Mouse (Mus musculus) lung, embryonic 15.5 days (tissue): ENCODE data around the gene Ctnna3. TPM values are rescaled to one million over a fixed set of nuclear protein-coding genes. Genes with fewer than 3 reads are reported as not detected.

ENCODE experiments used
- ATAC-seq: fragments of 200-750 bp; cut with Nextera tagmentation; 2 replicates; pipeline ENCODE4 v1.8.0; 2017; ENCODE audit warnings: moderate number of reproducible peaks, borderline replicate concordance; ENCODE audit not compliant: low FRiP score, low TSS enrichment; ENCODE audit errors: extremely low read depth
- H3K27ac ChIP-seq: fragments of 300-500 bp; sonication (generic); 2 replicates; pipeline ENCODE4 v1.5.1; 2015; ENCODE audit warnings: moderate library complexity, mild to moderate bottlenecking, inconsistent platforms
- H3K27me3 ChIP-seq: fragments of 300-500 bp; sonication (generic); 2 replicates; pipeline ENCODE4 v1.6.1; 2015; ENCODE audit warnings: inconsistent platforms
- H3K36me3 ChIP-seq: fragments of 300-500 bp; sonication (generic); 2 replicates; pipeline ENCODE4 v1.6.1; 2015; ENCODE audit warnings: inconsistent platforms
- H3K4me1 ChIP-seq: fragments of 300-500 bp; sonication (generic); 2 replicates; pipeline ENCODE4 v1.6.1; 2015; ENCODE audit warnings: inconsistent platforms
- H3K4me2 ChIP-seq: fragments of 300-500 bp; sonication (generic); 2 replicates; pipeline ENCODE4 v1.6.1; 2015; ENCODE audit warnings: inconsistent platforms, mild to moderate bottlenecking, moderate library complexity
- H3K4me3 ChIP-seq: fragments of 300-500 bp; sonication (generic); 2 replicates; pipeline ENCODE4 v1.5.1; 2015; ENCODE audit warnings: mild to moderate bottlenecking, inconsistent platforms
- H3K9ac ChIP-seq: fragments of 300-500 bp; sonication (generic); 2 replicates; pipeline ENCODE4 v1.6.1; 2015; ENCODE audit warnings: inconsistent platforms
- H3K9me3 ChIP-seq: fragments of 300-500 bp; sonication (generic); 2 replicates; pipeline ENCODE4 v1.6.1; 2016; ENCODE audit warnings: inconsistent platforms
- WGBS: fragments of 180-500 bp; shearing (Covaris S2); methylation state at CpG from one replicate; pipeline ENCODE4 v1.1.7; 2015; 5-methylcytosine and 5-hydroxymethylcytosine counted together
- polyA plus RNA-seq: library from polyadenylated mRNA; unstranded; fragments of >200 nt; fragmentation: Nextera tagmentation; extraction: Ambion mirVana; gene quantifications from 2 replicates; pipeline ENCODE4 v1.2.1, GENCODE M21; 2015

Gene Ctnna3
- polyA plus RNA-seq, 1 experiment from 2014 or later, result 1.2 TPM

GRCm38 (mm10) chr10:63652887-63653286 lies 223.0 kb downstream of the Ctnna3 start:
- 58% methylated on average over 9 of the region's 9 CpGs for WGBS
- no peaks in the 10 kb centered on the region for H3K36me3 ChIP-seq
- H3K4me2 ChIP-seq, result no peak overlapping the region
- no peaks in the 10 kb centered on the region for H3K9me3 ChIP-seq
- no peak overlapping the region for H3K4me3 ChIP-seq
- H3K4me1 ChIP-seq, result no peaks in the 10 kb centered on the region
- H3K27ac ChIP-seq, result peak overlapping the region; percentile 55; the same call in 1 of the 2 replicates
- ATAC-seq, result peak; percentile 46; the same call in 1 of the 2 replicates
- H3K9ac ChIP-seq, result no peak overlapping the region
- no peaks in the 10 kb centered on the region for H3K27me3 ChIP-seq

- no peak overlapping the region for H3K9ac ChIP-seq
- no peak for ATAC-seq
- H3K27me3 ChIP-seq, result no peaks in the 10 kb centered on the region
- no peak overlapping the region for H3K4me3 ChIP-seq
- H3K27ac ChIP-seq, result no peak overlapping the region
- 81% methylated on average over 3 of the region's 3 CpGs for WGBS
- H3K9me3 ChIP-seq, result no peaks in the 10 kb centered on the region
- H3K4me1 ChIP-seq, result no peaks in the 10 kb centered on the region
- no peaks in the 10 kb centered on the region for H3K36me3 ChIP-seq
- H3K4me2 ChIP-seq, result no peak overlapping the region
Observed at GRCm38 (mm10) chr10:63653571-63653970, 223.7 kb downstream of the Ctnna3 start.

- no peaks in the 10 kb centered on the region for H3K9me3 ChIP-seq
- H3K4me2 ChIP-seq, result no peak overlapping the region
- H3K9ac ChIP-seq, result no peak overlapping the region
- no peaks in the 10 kb centered on the region for H3K27me3 ChIP-seq
- no peaks in the 10 kb centered on the region for H3K36me3 ChIP-seq
- WGBS, result 84% methylated on average over 5 of the region's 5 CpGs
- no peak overlapping the region for H3K27ac ChIP-seq
- no peak for ATAC-seq
- no peaks in the 10 kb centered on the region for H3K4me1 ChIP-seq
- H3K4me3 ChIP-seq, result no peak overlapping the region
Observed at GRCm38 (mm10) chr10:63654560-63654959, 224.7 kb downstream of the Ctnna3 start.

GRCm38 (mm10) chr10:63676343-63676742 lies 246.4 kb downstream of the Ctnna3 start:
- no peaks in the 10 kb centered on the region for H3K9me3 ChIP-seq
- H3K27ac ChIP-seq, result no peak overlapping the region
- no peaks in the 10 kb centered on the region for H3K27me3 ChIP-seq
- no peak overlapping the region for H3K4me2 ChIP-seq
- 81% methylated on average over 6 of the region's 6 CpGs for WGBS
- no peaks in the 10 kb centered on the region for H3K36me3 ChIP-seq
- ATAC-seq, result no peak
- no peaks in the 10 kb centered on the region for H3K4me1 ChIP-seq
- H3K9ac ChIP-seq, result no peak overlapping the region
- no peak overlapping the region for H3K4me3 ChIP-seq

GRCm38 (mm10) chr10:63689233-63689632 lies 259.3 kb downstream of the Ctnna3 start:
- WGBS, result 51% methylated on average over 3 of the region's 3 CpGs
- no peaks in the 10 kb centered on the region for H3K9me3 ChIP-seq
- no peaks in the 10 kb centered on the region for H3K27me3 ChIP-seq
- H3K36me3 ChIP-seq, result no peaks in the 10 kb centered on the region
- no peaks in the 10 kb centered on the region for H3K4me1 ChIP-seq
- no peak for ATAC-seq
- no peak overlapping the region for H3K4me3 ChIP-seq
- no peak overlapping the region for H3K9ac ChIP-seq
- no peak overlapping the region for H3K27ac ChIP-seq
- H3K4me2 ChIP-seq, result no peak overlapping the region

- Histone ChIP-seq H3K27me3 (no peaks in the 10 kb centered on the region), H3K4me2 (no peak overlapping the region), H3K9ac (no peak overlapping the region), H3K9me3 (no peaks in the 10 kb centered on the region), H3K27ac (no peak overlapping the region), H3K4me3 (no peak overlapping the region), H3K4me1 (no peaks in the 10 kb centered on the region), H3K36me3 (no peaks in the 10 kb centered on the region)
- 64% methylated on average over 4 of the region's 4 CpGs for WGBS
- no peak for ATAC-seq
Observed at GRCm38 (mm10) chr10:63689651-63690050, 259.8 kb downstream of the Ctnna3 start.

GRCm38 (mm10) chr10:63692039-63692438 lies 262.1 kb downstream of the Ctnna3 start:
- Histone ChIP-seq H3K9me3 (no peaks in the 10 kb centered on the region), H3K4me2 (no peak overlapping the region), H3K4me3 (no peak overlapping the region), H3K9ac (no peak overlapping the region), H3K27ac (no peak overlapping the region), H3K27me3 (no peaks in the 10 kb centered on the region), H3K36me3 (no peaks in the 10 kb centered on the region), H3K4me1 (no peaks in the 10 kb centered on the region)
- 38% methylated on average over 3 of the region's 3 CpGs for WGBS
- ATAC-seq, result no peak

- Histone ChIP-seq H3K4me3 (no peak overlapping the region), H3K9me3 (no peaks in the 10 kb centered on the region), H3K27ac (no peak overlapping the region), H3K27me3 (no peaks in the 10 kb centered on the region), H3K4me1 (no peaks in the 10 kb centered on the region), H3K4me2 (no peak overlapping the region), H3K9ac (no peak overlapping the region), H3K36me3 (no peaks in the 10 kb centered on the region)
- WGBS, result 92% methylated on average over 6 of the region's 6 CpGs
- no peak for ATAC-seq
Observed at GRCm38 (mm10) chr10:63710211-63710610, 280.3 kb downstream of the Ctnna3 start.

GRCm38 (mm10) chr10:63712530-63712929 lies 282.6 kb downstream of the Ctnna3 start:
- H3K4me3 ChIP-seq, result no peak overlapping the region
- H3K27ac ChIP-seq, result no peak overlapping the region
- 46% methylated on average over 8 of the region's 8 CpGs for WGBS
- H3K9me3 ChIP-seq, result no peaks in the 10 kb centered on the region
- H3K4me2 ChIP-seq, result no peak overlapping the region
- H3K36me3 ChIP-seq, result no peaks in the 10 kb centered on the region
- H3K9ac ChIP-seq, result no peak overlapping the region
- H3K4me1 ChIP-seq, result no peaks in the 10 kb centered on the region
- H3K27me3 ChIP-seq, result no peaks in the 10 kb centered on the region
- ATAC-seq, result no peak

- ATAC-seq, result no peak
- Histone ChIP-seq H3K9me3 (no peaks in the 10 kb centered on the region), H3K36me3 (no peaks in the 10 kb centered on the region), H3K4me2 (no peak overlapping the region), H3K27ac (no peak overlapping the region), H3K4me3 (no peak overlapping the region), H3K27me3 (no peaks in the 10 kb centered on the region), H3K9ac (no peak overlapping the region), H3K4me1 (no peaks in the 10 kb centered on the region)
- 73% methylated on average over 4 of the region's 4 CpGs for WGBS
Observed at GRCm38 (mm10) chr10:63714151-63714550, 284.3 kb downstream of the Ctnna3 start.

GRCm38 (mm10) chr10:63768871-63769270 lies 339.0 kb downstream of the Ctnna3 start:
- Histone ChIP-seq H3K9me3 (no peaks in the 10 kb centered on the region), H3K27me3 (no peaks in the 10 kb centered on the region), H3K9ac (no peak overlapping the region), H3K36me3 (no peaks in the 10 kb centered on the region), H3K4me3 (no peak overlapping the region), H3K4me2 (no peak overlapping the region), H3K27ac (no peak overlapping the region), H3K4me1 (no peaks in the 10 kb centered on the region)
- ATAC-seq, result no peak
- WGBS, result 85% methylated on average over 10 of the region's 10 CpGs

GRCm38 (mm10) chr10:63771656-63772055 lies 341.8 kb downstream of the Ctnna3 start:
- 76% methylated on average over 7 of the region's 7 CpGs for WGBS
- H3K36me3 ChIP-seq, result no peaks in the 10 kb centered on the region
- H3K27ac ChIP-seq, result no peak overlapping the region
- no peaks in the 10 kb centered on the region for H3K9me3 ChIP-seq
- no peaks in the 10 kb centered on the region for H3K27me3 ChIP-seq
- H3K9ac ChIP-seq, result no peak overlapping the region
- no peak overlapping the region for H3K4me2 ChIP-seq
- no peak for ATAC-seq
- no peak overlapping the region for H3K4me3 ChIP-seq
- no peaks in the 10 kb centered on the region for H3K4me1 ChIP-seq

GRCm38 (mm10) chr10:63772074-63772473 lies 342.2 kb downstream of the Ctnna3 start:
- Histone ChIP-seq H3K4me3 (no peak overlapping the region), H3K27me3 (no peaks in the 10 kb centered on the region), H3K4me2 (no peak overlapping the region), H3K4me1 (no peaks in the 10 kb centered on the region), H3K27ac (no peak overlapping the region), H3K36me3 (no peaks in the 10 kb centered on the region), H3K9ac (no peak overlapping the region), H3K9me3 (no peaks in the 10 kb centered on the region)
- ATAC-seq, result no peak
- WGBS, result 82% methylated on average over 10 of the region's 10 CpGs
